Mouse (Mus musculus) hindbrain, postnatal 0 days (tissue): ENCODE measurements at regions not wholly inside any gene's neighbourhood (a gene's known extent, or its start where the extent isn't known, plus 50 kb on each side); places are given as distances from the start of the nearest gene placed in this dataset.

Source experiments
- ATAC-seq: fragments of 200-750 bp; cut with Nextera tagmentation; 2 replicates; pipeline ENCODE4 v1.8.0; 2017; ENCODE audit warnings: mild to moderate bottlenecking, moderate TSS enrichment, moderate library complexity
- DNase-seq: peaks from one replicate; pipeline ENCODE4 v3.0.0-alpha.2; 2015; ENCODE audit warnings: low spot score
- H3K27ac ChIP-seq: fragments of 300-500 bp; sonication (generic); 2 replicates; pipeline ENCODE4 v1.5.1; 2014; ENCODE audit warnings: mild to moderate bottlenecking
- H3K27me3 ChIP-seq: fragments of 300-500 bp; sonication (generic); 2 replicates; pipeline ENCODE4 v1.6.1; 2014; ENCODE audit warnings: low read length, mixed read lengths; ENCODE audit not compliant: insufficient read depth
- H3K36me3 ChIP-seq: fragments of 300-500 bp; sonication (generic); 2 replicates; pipeline ENCODE4 v1.6.1; 2014; ENCODE audit warnings: low read length, mixed read lengths; ENCODE audit not compliant: insufficient read depth
- H3K4me1 ChIP-seq: fragments of 300-500 bp; sonication (generic); 2 replicates; pipeline ENCODE4 v1.6.1; 2014; ENCODE audit warnings: antibody characterized with exemption, low read length, mixed read lengths; ENCODE audit not compliant: insufficient read depth
- H3K4me2 ChIP-seq: fragments of 300-500 bp; sonication (generic); 2 replicates; pipeline ENCODE4 v1.6.1; 2014; ENCODE audit warnings: low read depth, mild to moderate bottlenecking, low read length, moderate library complexity, mixed read lengths
- H3K4me3 ChIP-seq: fragments of 300-500 bp; sonication (generic); 2 replicates; pipeline ENCODE4 v1.5.1; 2014; ENCODE audit warnings: low read length
- H3K9ac ChIP-seq: fragments of 300-500 bp; sonication (generic); replicated peaks from 2 replicates; pipeline ENCODE4 v1.6.1; 2014; ENCODE audit warnings: mild to moderate bottlenecking, low read length, moderate library complexity, mixed read lengths
- H3K9me3 ChIP-seq: fragments of 300-500 bp; sonication (generic); 2 replicates; pipeline ENCODE4 v1.6.1; 2016; ENCODE audit warnings: low read length, mixed read lengths
- CTCF ChIP-seq: IDR thresholded peaks from 2 replicates; pipeline ENCODE4 v1.5.1; 2016; ENCODE audit warnings: antibody characterized with exemption, control low read depth, low read depth
- WGBS: fragments of 180-500 bp; shearing (Covaris S2); extraction: QIAGEN DNeasy Blood & Tissue Kit; methylation state at CpG from one replicate; pipeline ENCODE4 v1.1.7; 2014; 5-methylcytosine and 5-hydroxymethylcytosine counted together

GRCm38 (mm10) chr10:37227889-37228288 is 89.2 kb upstream of the Marcks start:
- 73% methylated on average over 3 of the region's 3 CpGs for WGBS
- Histone ChIP-seq H3K4me1 (no peaks in the 10 kb centered on the region), H3K9ac (no peak overlapping the region), H3K36me3 (no peaks in the 10 kb centered on the region), H3K4me3 (no peak overlapping the region), H3K27me3 (no peaks in the 10 kb centered on the region), H3K27ac (no peak overlapping the region), H3K4me2 (no peak overlapping the region), H3K9me3 (no peaks in the 10 kb centered on the region)
- DNase-seq (no peak), ATAC-seq (no peak)
- no peak for TF ChIP-seq CTCF

GRCm38 (mm10) chr10:37221730-37222129 is 83.0 kb upstream of the Marcks start:
- no peaks in the 10 kb centered on the region for H3K4me1 ChIP-seq
- no peak overlapping the region for H3K27ac ChIP-seq
- no peak for ATAC-seq
- TF ChIP-seq CTCF, result no peak
- no peaks in the 10 kb centered on the region for H3K36me3 ChIP-seq
- WGBS, result 86% methylated on average over 6 of the region's 6 CpGs
- no peak for DNase-seq
- H3K4me2 ChIP-seq, result no peak overlapping the region
- H3K4me3 ChIP-seq, result no peak overlapping the region
- no peak overlapping the region for H3K9ac ChIP-seq
- H3K27me3 ChIP-seq, result no peaks in the 10 kb centered on the region
- no peaks in the 10 kb centered on the region for H3K9me3 ChIP-seq

GRCm38 (mm10) chr10:37220434-37220833 is 81.7 kb upstream of the Marcks start:
- Histone ChIP-seq H3K9ac (no peak overlapping the region), H3K4me3 (no peak overlapping the region), H3K4me2 (no peak overlapping the region), H3K4me1 (no peaks in the 10 kb centered on the region), H3K27me3 (no peaks in the 10 kb centered on the region), H3K27ac (no peak overlapping the region), H3K9me3 (no peaks in the 10 kb centered on the region), H3K36me3 (no peaks in the 10 kb centered on the region)
- DNase-seq (no peak), ATAC-seq (no peak)
- no peak for TF ChIP-seq CTCF
- 74% methylated on average over 3 of the region's 3 CpGs for WGBS

- no peak overlapping the region for H3K4me3 ChIP-seq
- ATAC-seq, result no peak
- no peaks in the 10 kb centered on the region for H3K27me3 ChIP-seq
- TF ChIP-seq CTCF, result no peak
- no peak overlapping the region for H3K4me2 ChIP-seq
- no peaks in the 10 kb centered on the region for H3K4me1 ChIP-seq
- WGBS, result 72% methylated on average over 4 of the region's 4 CpGs
- no peak overlapping the region for H3K27ac ChIP-seq
- no peaks in the 10 kb centered on the region for H3K36me3 ChIP-seq
- no peak for DNase-seq
- no peaks in the 10 kb centered on the region for H3K9me3 ChIP-seq
- H3K9ac ChIP-seq, result no peak overlapping the region
Observed at GRCm38 (mm10) chr10:37219936-37220335, 81.2 kb upstream of the Marcks start.

- DNase-seq (no peak), ATAC-seq (no peak)
- H3K4me1 ChIP-seq, result no peaks in the 10 kb centered on the region
- H3K9ac ChIP-seq, result no peak overlapping the region
- H3K27ac ChIP-seq, result no peak overlapping the region
- H3K27me3 ChIP-seq, result no peaks in the 10 kb centered on the region
- TF ChIP-seq CTCF, result no peak
- H3K4me2 ChIP-seq, result no peak overlapping the region
- H3K36me3 ChIP-seq, result no peaks in the 10 kb centered on the region
- no peak overlapping the region for H3K4me3 ChIP-seq
- WGBS, result 88% methylated on average over 1 of the region's 1 CpGs
- H3K9me3 ChIP-seq, result no peaks in the 10 kb centered on the region
Observed at GRCm38 (mm10) chr10:37219381-37219780, 80.7 kb upstream of the Marcks start.

GRCm38 (mm10) chr10:37214656-37215055 is 75.9 kb upstream of the Marcks start:
- no peak for TF ChIP-seq CTCF
- Histone ChIP-seq H3K27ac (no peak overlapping the region), H3K36me3 (no peaks in the 10 kb centered on the region), H3K9me3 (no peaks in the 10 kb centered on the region), H3K27me3 (no peaks in the 10 kb centered on the region), H3K4me1 (no peaks in the 10 kb centered on the region), H3K4me2 (no peak overlapping the region), H3K9ac (no peak overlapping the region), H3K4me3 (no peak overlapping the region)
- WGBS, result 80% methylated on average over 5 of the region's 5 CpGs
- ATAC-seq (no peak), DNase-seq (no peak)

- Histone ChIP-seq H3K9ac (no peak overlapping the region), H3K27ac (no peak overlapping the region), H3K4me1 (no peaks in the 10 kb centered on the region), H3K36me3 (no peaks in the 10 kb centered on the region), H3K4me2 (no peak overlapping the region), H3K9me3 (0 out of 2 replicates have a peak, but pooled peaks cover 2% of the 10 kb centered on the region), H3K27me3 (no peaks in the 10 kb centered on the region), H3K4me3 (no peak overlapping the region)
- 48% methylated on average over 1 of the region's 1 CpGs for WGBS
- no peak for TF ChIP-seq CTCF
- no peak for ATAC-seq
- DNase-seq, result no peak
Observed at GRCm38 (mm10) chr10:37212350-37213035, 73.8 kb upstream of the Marcks start.
